Mouse (Mus musculus): ENCODE measurements around the gene Slc22a29.
A peak's percentile ranks its signal among the peaks of the same experiment; 100 is the strongest.
"Not testable (repeated sequence)": the region's sequence is repeated elsewhere in the genome, so short reads cannot be mapped to it uniquely, and the experiment has no call there.

Gene Slc22a29

GRCm38 (mm10) chr19:8218800-8219199 lies at the start of gene Slc22a29:
Gene Slc22a29, minus strand, starts transcription at chr19:8218900.
- DNase-seq (ENCODE audit: low spot score), result no peak

- DNase-seq (ENCODE audit: low spot score), result no peak
Observed at GRCm38 (mm10) chr19:8265324-8265723, 46.6 kb upstream of the Slc22a29 start.

- no peak for DNase-seq (ENCODE audit: low spot score)
Observed at GRCm38 (mm10) chr19:8252705-8253037, 34.0 kb upstream of the Slc22a29 start.

- DNase-seq (ENCODE audit: low spot score), result peak; percentile 8
Observed at GRCm38 (mm10) chr19:8251896-8252704, 33.4 kb upstream of the Slc22a29 start.

- DNase-seq (ENCODE audit: low spot score), result no peak
Observed at GRCm38 (mm10) chr19:8228916-8229315, 10.2 kb upstream of the Slc22a29 start.

- DNase-seq (ENCODE audit: low spot score), result no peak
Observed at GRCm38 (mm10) chr19:8148787-8149523, 69.7 kb downstream of the Slc22a29 start.

GRCm38 (mm10) chr19:8142716-8143115 lies 76.0 kb downstream of the Slc22a29 start:
- not testable (repeated sequence) for DNase-seq (ENCODE audit: low spot score)

GRCm38 (mm10) chr19:8134127-8134841 lies 84.4 kb downstream of the Slc22a29 start:
- DNase-seq (ENCODE audit: low spot score), result not testable (repeated sequence)

- not testable (repeated sequence) for DNase-seq (ENCODE audit: low spot score)
Observed at GRCm38 (mm10) chr19:8131881-8132280, 86.8 kb downstream of the Slc22a29 start, which contains the start of gene Slc22a28. Gene Slc22a28, minus strand, starts transcription at chr19:8131982.
